Mouse (Mus musculus): Measurements from ENCODE around the gene Dlgap1. TPM values are rescaled to one million over a fixed set of nuclear protein-coding genes. Genes with fewer than 3 reads are reported as not detected.

Gene Dlgap1
- total RNA-seq (2021) = 100 to 1,000 TPM; 539 to 547 TPM
- long read RNA-seq, experiment 1, full-length matches to known transcripts = 42 of 228 reads
- long read RNA-seq, experiment 1, partial matches to known transcripts = 67 of 228 reads
- long read RNA-seq, experiment 1, other reads (novel, unspliced or antisense) = 119 of 228 reads
- long read RNA-seq, experiment 2, full-length matches to known transcripts = 43 of 321 reads
- long read RNA-seq, experiment 2, partial matches to known transcripts = 118 of 321 reads
- long read RNA-seq, experiment 2, other reads (novel, unspliced or antisense) = 160 of 321 reads

GRCm38 (mm10) chr17:69969021-69969815 lies at the start of gene Dlgap1:
Gene Dlgap1 (plus strand): TSS chr17:69969073.
- Histone ChIP-seq H3K4me3 (peak within 1 kb of the TSS; percentile 75), H3K27ac (peak within 1 kb of the TSS; percentile 99)
- DNase-seq (ENCODE audit: low spot score in 2 of 2) = peak; percentile 59 to 69
- peak; percentile 72 for TF ChIP-seq CTCF (conservative IDR thresholded peaks at IDR 0.05)

- no peak for DNase-seq (ENCODE audit: low spot score in 2 of 2)
- Histone ChIP-seq H3K4me3 (no peak overlapping the region), H3K27ac (no peak overlapping the region)
- no peak for TF ChIP-seq CTCF (conservative IDR thresholded peaks at IDR 0.05)
Observed at GRCm38 (mm10) chr17:69954936-69955335, 13.9 kb upstream of the Dlgap1 start.

- peak overlapping the region; percentile 99 for H3K27ac ChIP-seq
- no peak; the same call in 1 of the 2 replicates for TF ChIP-seq CTCF (conservative IDR thresholded peaks at IDR 0.05)
- peak overlapping the region; percentile 75 for H3K4me3 ChIP-seq
- DNase-seq (ENCODE audit: low spot score in 2 of 2) = peak in 1 of 2 experiments; percentile 34
Observed at GRCm38 (mm10) chr17:69969816-69970750, 1.2 kb downstream of the Dlgap1 start.

- DNase-seq (ENCODE audit: low spot score in 2 of 2) = no peak
- Histone ChIP-seq H3K4me3 (no peak overlapping the region), H3K27ac (no peak overlapping the region; the same call in 1 of the 2 replicates)
- no peak for TF ChIP-seq CTCF (conservative IDR thresholded peaks at IDR 0.05)
Observed at GRCm38 (mm10) chr17:69973081-69973480, 4.2 kb downstream of the Dlgap1 start.

- no peak for DNase-seq (ENCODE audit: low spot score in 2 of 2)
- peak overlapping the region; percentile 56; the same call in 1 of the 2 replicates for H3K27ac ChIP-seq
- no peak; the same call in none of the 2 replicates for TF ChIP-seq CTCF (conservative IDR thresholded peaks at IDR 0.05)
Observed at GRCm38 (mm10) chr17:69973991-69974390, 5.1 kb downstream of the Dlgap1 start.

GRCm38 (mm10) chr17:69982236-69982923 lies 13.5 kb downstream of the Dlgap1 start:
- Histone ChIP-seq H3K27ac (peak overlapping the region; percentile 67), H3K4me3 (no peak overlapping the region)
- DNase-seq (ENCODE audit: low spot score in 2 of 2) = peak in 1 of 2 experiments; percentile 38
- no peak for TF ChIP-seq CTCF (conservative IDR thresholded peaks at IDR 0.05)

More at GRCm38 (mm10) chr17:69973991-69974390, 5.1 kb downstream of the Dlgap1 start:
- peak overlapping the region; percentile 17; the same call in 1 of the 2 replicates for H3K4me3 ChIP-seq

- DNase-seq (ENCODE audit: low spot score in 2 of 2) = no peak
- Histone ChIP-seq H3K4me3 (no peak overlapping the region), H3K27ac (no peak overlapping the region)
- no peak for TF ChIP-seq CTCF (conservative IDR thresholded peaks at IDR 0.05)
Observed at GRCm38 (mm10) chr17:69996406-69996805, 27.5 kb downstream of the Dlgap1 start.

GRCm38 (mm10) chr17:70002026-70002425 lies 33.2 kb downstream of the Dlgap1 start:
- no peak overlapping the region for H3K4me3 ChIP-seq
- DNase-seq (ENCODE audit: low spot score in 2 of 2) = no peak
- H3K27ac ChIP-seq = peak overlapping the region; percentile 77
- TF ChIP-seq CTCF (conservative IDR thresholded peaks at IDR 0.05) = no peak

- no peak for TF ChIP-seq CTCF (conservative IDR thresholded peaks at IDR 0.05)
- Histone ChIP-seq H3K27ac (peak overlapping the region; percentile 77), H3K4me3 (no peak overlapping the region)
- DNase-seq (ENCODE audit: low spot score in 2 of 2) = no peak
Observed at GRCm38 (mm10) chr17:70004628-70005027, 35.8 kb downstream of the Dlgap1 start.

- no peak for DNase-seq (ENCODE audit: low spot score in 2 of 2)
- no peak for TF ChIP-seq CTCF (conservative IDR thresholded peaks at IDR 0.05)
- Histone ChIP-seq H3K4me3 (no peak overlapping the region), H3K27ac (peak overlapping the region; percentile 43; the same call in 1 of the 2 replicates)
Observed at GRCm38 (mm10) chr17:70007607-70008006, 38.7 kb downstream of the Dlgap1 start.

GRCm38 (mm10) chr17:70016511-70016910 lies 47.6 kb downstream of the Dlgap1 start:
- no peak overlapping the region for H3K4me3 ChIP-seq
- DNase-seq (ENCODE audit: low spot score in 2 of 2) = no peak
- no peak overlapping the region for H3K27ac ChIP-seq
- no peak for TF ChIP-seq CTCF (conservative IDR thresholded peaks at IDR 0.05)

GRCm38 (mm10) chr17:70020376-70020775 lies 51.5 kb downstream of the Dlgap1 start:
- Histone ChIP-seq H3K4me3 (no peak overlapping the region), H3K27ac (no peak overlapping the region)
- DNase-seq (ENCODE audit: low spot score in 2 of 2) = no peak
- TF ChIP-seq CTCF (conservative IDR thresholded peaks at IDR 0.05) = no peak
